Mouse (Mus musculus) heart, embryonic 13.5 days (tissue): ENCODE data around the gene Sac3d1. TPM values are rescaled to one million over a fixed set of nuclear protein-coding genes. Genes with fewer than 3 reads are reported as not detected.
A peak's percentile ranks its signal among the peaks of the same experiment; 100 is the strongest.

Experiments
- ATAC-seq: fragments of 200-750 bp; cut with Nextera tagmentation; 2 replicates; pipeline ENCODE4 v1.8.0; 2017; ENCODE audit warnings: moderate TSS enrichment; ENCODE audit not compliant: insufficient number of reproducible peaks, low FRiP score, low TSS enrichment; ENCODE audit errors: extremely low read depth
- H3K27ac ChIP-seq: fragments of 300-500 bp; sonication (generic); replicated peaks from 2 replicates; pipeline ENCODE4 v1.5.1; 2015; ENCODE audit warnings: moderate library complexity, mild to moderate bottlenecking, inconsistent platforms
- H3K27me3 ChIP-seq: fragments of 300-500 bp; sonication (generic); replicated peaks from 2 replicates; pipeline ENCODE4 v1.6.1; 2015; ENCODE audit warnings: mild to moderate bottlenecking, inconsistent platforms
- H3K36me3 ChIP-seq: fragments of 300-500 bp; sonication (generic); 2 replicates; pipeline ENCODE4 v1.6.1; 2015; ENCODE audit warnings: mild to moderate bottlenecking, inconsistent platforms
- H3K4me1 ChIP-seq: fragments of 300-500 bp; sonication (generic); 2 replicates; pipeline ENCODE4 v1.6.1; 2015; ENCODE audit warnings: inconsistent platforms
- H3K4me2 ChIP-seq: fragments of 300-500 bp; sonication (generic); 2 replicates; pipeline ENCODE4 v1.6.1; 2015; ENCODE audit warnings: inconsistent platforms, mild to moderate bottlenecking, moderate library complexity
- H3K4me3 ChIP-seq: fragments of 300-500 bp; sonication (generic); 2 replicates; pipeline ENCODE4 v1.5.1; 2015; ENCODE audit warnings: moderate library complexity, mild to moderate bottlenecking, inconsistent platforms
- H3K9ac ChIP-seq: fragments of 300-500 bp; sonication (generic); 2 replicates; pipeline ENCODE4 v1.6.1; 2015; ENCODE audit warnings: inconsistent platforms, mild to moderate bottlenecking, moderate library complexity
- H3K9me3 ChIP-seq: fragments of 300-500 bp; sonication (generic); 2 replicates; pipeline ENCODE4 v1.6.1; 2016; ENCODE audit warnings: inconsistent platforms
- WGBS: fragments of 180-500 bp; shearing (Covaris S2); methylation state at CpG from one replicate; pipeline ENCODE4 v1.1.7; 2015; ENCODE audit warnings: mixed read lengths; 5-methylcytosine and 5-hydroxymethylcytosine counted together
- polyA plus RNA-seq: library from polyadenylated mRNA; unstranded; fragments of >200 nt; fragmentation: Nextera tagmentation; extraction: Ambion mirVana; gene quantifications from 2 replicates; pipeline ENCODE4 v1.2.1, GENCODE M21; 2015

Gene Sac3d1
- polyA plus RNA-seq, 1 experiment from 2014 or later: 30.8 TPM

- no peaks in the 10 kb centered on the region for H3K27me3 ChIP-seq
- peak overlapping the region; percentile 93 for H3K4me2 ChIP-seq
- peak overlapping the region; percentile 89 for H3K9ac ChIP-seq
- peaks cover 68% of the 10 kb centered on the region for H3K36me3 ChIP-seq
- peaks cover 22% of the 10 kb centered on the region for H3K4me1 ChIP-seq
- peak overlapping the region; percentile 84 for H3K4me3 ChIP-seq
- ATAC-seq: no peak
- no peaks in the 10 kb centered on the region for H3K9me3 ChIP-seq
- WGBS: 0% methylated on average over 17 of the region's 17 CpGs
- H3K27ac ChIP-seq: peak overlapping the region; percentile 59
Measured at GRCm38 (mm10) chr19:6085417-6085879, 33.0 kb downstream of the Sac3d1 start.

- Histone ChIP-seq H3K4me3 (peak within 1 kb of the TSS; percentile 84), H3K36me3 (peaks cover 68% of the 10 kb centered on the region), H3K27ac (peak within 1 kb of the TSS; percentile 59), H3K9ac (peak within 1 kb of the TSS; percentile 89), H3K27me3 (no peaks in the 10 kb centered on the region), H3K9me3 (no peaks in the 10 kb centered on the region), H3K4me1 (peaks cover 22% of the 10 kb centered on the region), H3K4me2 (peak within 1 kb of the TSS; percentile 94)
- under 1% methylated on average over 58 of the region's 58 CpGs for WGBS
- peak; percentile 79 for ATAC-seq
Measured at GRCm38 (mm10) chr19:6084478-6085248, 33.8 kb downstream of the Sac3d1 start, which contains the start of the genes Zfpl1 and Cdca5. TSS of gene Zfpl1 (minus strand) at chr19:6084956. TSS of gene Cdca5 (plus strand) at chr19:6084983.

GRCm38 (mm10) chr19:6082156-6082555 is 36.3 kb downstream of the Sac3d1 start, which contains the start of gene Gm28374:
TSS of gene Gm28374 (minus strand) at chr19:6082256.
- WGBS: 84% methylated on average over 9 of the region's 9 CpGs
- Histone ChIP-seq H3K36me3 (peaks cover 48% of the 10 kb centered on the region), H3K4me1 (peaks cover 27% of the 10 kb centered on the region), H3K9ac (no peak within 1 kb of the TSS), H3K27me3 (no peaks in the 10 kb centered on the region), H3K9me3 (no peaks in the 10 kb centered on the region), H3K4me2 (no peak within 1 kb of the TSS), H3K4me3 (no peak within 1 kb of the TSS), H3K27ac (no peak within 1 kb of the TSS)
- no peak for ATAC-seq

- 89% methylated on average over 12 of the region's 12 CpGs for WGBS
Measured at GRCm38 (mm10) chr19:6079983-6080480, 38.4 kb downstream of the Sac3d1 start, which contains the start of gene Tmem262. TSS of gene Tmem262 (plus strand) at chr19:6080033.

GRCm38 (mm10) chr19:6076564-6077393 is 41.7 kb downstream of the Sac3d1 start, which contains the start of gene Vps51:
TSS of gene Vps51 (minus strand) at chr19:6077231.
- 1% methylated on average over 33 of the region's 33 CpGs for WGBS
- peaks cover 53% of the 10 kb centered on the region for H3K36me3 ChIP-seq
- peak within 1 kb of the TSS; percentile 79 for H3K4me2 ChIP-seq
- H3K4me1 ChIP-seq: peaks cover 13% of the 10 kb centered on the region
- peak within 1 kb of the TSS; percentile 82 for H3K9ac ChIP-seq
- H3K4me3 ChIP-seq: peak within 1 kb of the TSS; percentile 72
- ATAC-seq: peak; percentile 45
- H3K9me3 ChIP-seq: no peaks in the 10 kb centered on the region
- H3K27ac ChIP-seq: peak within 1 kb of the TSS; percentile 69
- no peaks in the 10 kb centered on the region for H3K27me3 ChIP-seq

More at GRCm38 (mm10) chr19:6079983-6080480, 38.4 kb downstream of the Sac3d1 start, which contains the start of gene Tmem262:
- H3K36me3 ChIP-seq: peaks cover 40% of the 10 kb centered on the region
- H3K4me3 ChIP-seq: no peak within 1 kb of the TSS
- no peaks in the 10 kb centered on the region for H3K9me3 ChIP-seq
- no peak within 1 kb of the TSS for H3K9ac ChIP-seq
- ATAC-seq: no peak
- no peak within 1 kb of the TSS for H3K4me2 ChIP-seq
- no peak within 1 kb of the TSS for H3K27ac ChIP-seq
- H3K27me3 ChIP-seq: no peaks in the 10 kb centered on the region
- H3K4me1 ChIP-seq: peaks cover 25% of the 10 kb centered on the region

- Histone ChIP-seq H3K9me3 (no peaks in the 10 kb centered on the region), H3K4me3 (no peak overlapping the region), H3K27me3 (no peaks in the 10 kb centered on the region), H3K36me3 (peaks cover 57% of the 10 kb centered on the region), H3K27ac (no peak overlapping the region), H3K9ac (no peak overlapping the region), H3K4me2 (no peak overlapping the region), H3K4me1 (peaks cover 13% of the 10 kb centered on the region)
- no peak for ATAC-seq
- WGBS: 92% methylated on average over 5 of the region's 5 CpGs
Measured at GRCm38 (mm10) chr19:6073889-6074288, 44.6 kb downstream of the Sac3d1 start.

- Histone ChIP-seq H3K9ac (no peak overlapping the region), H3K4me3 (no peak overlapping the region), H3K36me3 (peaks cover 63% of the 10 kb centered on the region), H3K27ac (no peak overlapping the region), H3K4me1 (peaks cover 26% of the 10 kb centered on the region), H3K27me3 (no peaks in the 10 kb centered on the region), H3K9me3 (no peaks in the 10 kb centered on the region), H3K4me2 (no peak overlapping the region)
- no peak for ATAC-seq
- 89% methylated on average over 19 of the region's 19 CpGs for WGBS
Measured at GRCm38 (mm10) chr19:6071261-6071660, 47.2 kb downstream of the Sac3d1 start.

- ATAC-seq: no peak
- H3K27ac ChIP-seq: no peak overlapping the region
- peaks cover 23% of the 10 kb centered on the region for H3K4me1 ChIP-seq
- 91% methylated on average over 31 of the region's 31 CpGs for WGBS
- H3K36me3 ChIP-seq: peaks cover 63% of the 10 kb centered on the region
- H3K4me3 ChIP-seq: no peak overlapping the region
- no peaks in the 10 kb centered on the region for H3K27me3 ChIP-seq
- no peak overlapping the region for H3K9ac ChIP-seq
- no peak overlapping the region for H3K4me2 ChIP-seq
- no peaks in the 10 kb centered on the region for H3K9me3 ChIP-seq
Measured at GRCm38 (mm10) chr19:6070571-6071250, 47.7 kb downstream of the Sac3d1 start.

GRCm38 (mm10) chr19:6069851-6070250 is 48.6 kb downstream of the Sac3d1 start:
- H3K9me3 ChIP-seq: no peaks in the 10 kb centered on the region
- no peak for ATAC-seq
- no peaks in the 10 kb centered on the region for H3K27me3 ChIP-seq
- 88% methylated on average over 10 of the region's 10 CpGs for whole genome bisulfite sequencing
- peaks cover 23% of the 10 kb centered on the region for H3K4me1 ChIP-seq
- H3K4me3 ChIP-seq: no peak overlapping the region
- H3K27ac ChIP-seq: no peak overlapping the region
- H3K4me2 ChIP-seq: no peak overlapping the region
- no peak overlapping the region for H3K9ac ChIP-seq
- H3K36me3 ChIP-seq: peaks cover 58% of the 10 kb centered on the region

- H3K4me2 ChIP-seq: no peak overlapping the region
- H3K27me3 ChIP-seq: no peaks in the 10 kb centered on the region
- no peak overlapping the region for H3K4me3 ChIP-seq
- peaks cover 23% of the 10 kb centered on the region for H3K4me1 ChIP-seq
- no peak overlapping the region for H3K9ac ChIP-seq
- H3K36me3 ChIP-seq: peaks cover 50% of the 10 kb centered on the region
- no peak for ATAC-seq
- H3K27ac ChIP-seq: no peak overlapping the region
- 73% methylated on average over 4 of the region's 4 CpGs for WGBS
- no peaks in the 10 kb centered on the region for H3K9me3 ChIP-seq
Measured at GRCm38 (mm10) chr19:6068951-6069350, 49.5 kb downstream of the Sac3d1 start.
